Mouse (Mus musculus) liver, adult (tissue): Measurements from ENCODE around the gene Rpl38.
A peak's percentile ranks its signal among the peaks of the same experiment; 100 is the strongest.

ENCODE experiments used
- GATA4 ChIP-seq: IDR thresholded peaks from 2 replicates; pipeline ENCODE4 v1.6.1; 2014; ENCODE audit warnings: mild to moderate bottlenecking, low read length; ENCODE audit not compliant: insufficient replicate concordance

Gene Rpl38

GRCm38 (mm10) chr11:114668301-114668710, at the start of gene Rpl38:
Gene Rpl38 (plus strand): TSS chr11:114668524.
- TF ChIP-seq GATA4 = peak; percentile 52; the same call in 1 of the 2 replicates

GRCm38 (mm10) chr11:114618697-114619417, 49.5 kb upstream of the Rpl38 start:
- no peak for TF ChIP-seq GATA4

- no peak for TF ChIP-seq GATA4
Observed at GRCm38 (mm10) chr11:114626071-114626690, 42.1 kb upstream of the Rpl38 start.

GRCm38 (mm10) chr11:114627036-114627435, 41.3 kb upstream of the Rpl38 start:
- no peak for TF ChIP-seq GATA4

GRCm38 (mm10) chr11:114628032-114628431, 40.3 kb upstream of the Rpl38 start:
- no peak for TF ChIP-seq GATA4

- TF ChIP-seq GATA4 = no peak
Observed at GRCm38 (mm10) chr11:114630044-114630443, 38.3 kb upstream of the Rpl38 start.

GRCm38 (mm10) chr11:114632266-114632665, 36.1 kb upstream of the Rpl38 start:
- no peak for TF ChIP-seq GATA4

- no peak for TF ChIP-seq GATA4
Observed at GRCm38 (mm10) chr11:114636292-114636691, 32.0 kb upstream of the Rpl38 start.

GRCm38 (mm10) chr11:114636727-114637505, 31.4 kb upstream of the Rpl38 start:
- TF ChIP-seq GATA4 = no peak

GRCm38 (mm10) chr11:114638647-114639290, 29.6 kb upstream of the Rpl38 start:
- no peak for TF ChIP-seq GATA4

- TF ChIP-seq GATA4 = no peak
Observed at GRCm38 (mm10) chr11:114639681-114640103, 28.6 kb upstream of the Rpl38 start.

- no peak for TF ChIP-seq GATA4
Observed at GRCm38 (mm10) chr11:114640658-114641057, 27.7 kb upstream of the Rpl38 start.

- no peak for TF ChIP-seq GATA4
Observed at GRCm38 (mm10) chr11:114641136-114641535, 27.2 kb upstream of the Rpl38 start.

GRCm38 (mm10) chr11:114642184-114642583, 26.1 kb upstream of the Rpl38 start:
- no peak for TF ChIP-seq GATA4

- TF ChIP-seq GATA4 = no peak
Observed at GRCm38 (mm10) chr11:114642926-114643325, 25.4 kb upstream of the Rpl38 start.
